Mouse (Mus musculus): ENCODE data around the gene Rps11.
"Not testable (repeated sequence)": the region's sequence is repeated elsewhere in the genome, so short reads cannot be mapped to it uniquely, and the experiment has no call there.

Gene Rps11

DNA sequence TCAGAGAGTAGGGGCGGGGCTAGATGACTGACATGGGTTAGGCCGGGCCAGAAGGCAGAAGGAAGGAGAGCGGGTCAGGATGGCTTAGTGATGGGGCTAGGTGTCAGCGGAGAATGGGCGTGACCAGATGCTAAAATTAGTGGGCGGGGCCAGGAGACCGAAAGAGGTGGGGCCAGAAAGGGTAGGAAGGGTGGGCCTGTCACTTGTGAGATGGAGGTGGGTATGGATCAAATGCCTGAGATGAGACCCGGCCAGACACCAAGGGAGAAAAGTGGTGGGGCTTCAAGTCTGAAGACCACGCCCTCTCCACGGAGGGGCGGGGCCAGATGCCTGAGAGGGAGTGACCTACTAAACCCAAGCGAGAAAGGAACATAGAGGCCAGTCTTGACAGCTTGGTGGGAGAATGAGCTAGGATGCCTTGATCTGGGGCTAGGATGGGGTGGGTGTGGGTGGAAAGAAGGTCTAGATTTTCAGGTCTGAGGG is 10.3 kb upstream of the Rps11 start:
- no peak for DNase-seq (ENCODE audit: extremely low read depth, low read depth, low spot score)

DNA sequence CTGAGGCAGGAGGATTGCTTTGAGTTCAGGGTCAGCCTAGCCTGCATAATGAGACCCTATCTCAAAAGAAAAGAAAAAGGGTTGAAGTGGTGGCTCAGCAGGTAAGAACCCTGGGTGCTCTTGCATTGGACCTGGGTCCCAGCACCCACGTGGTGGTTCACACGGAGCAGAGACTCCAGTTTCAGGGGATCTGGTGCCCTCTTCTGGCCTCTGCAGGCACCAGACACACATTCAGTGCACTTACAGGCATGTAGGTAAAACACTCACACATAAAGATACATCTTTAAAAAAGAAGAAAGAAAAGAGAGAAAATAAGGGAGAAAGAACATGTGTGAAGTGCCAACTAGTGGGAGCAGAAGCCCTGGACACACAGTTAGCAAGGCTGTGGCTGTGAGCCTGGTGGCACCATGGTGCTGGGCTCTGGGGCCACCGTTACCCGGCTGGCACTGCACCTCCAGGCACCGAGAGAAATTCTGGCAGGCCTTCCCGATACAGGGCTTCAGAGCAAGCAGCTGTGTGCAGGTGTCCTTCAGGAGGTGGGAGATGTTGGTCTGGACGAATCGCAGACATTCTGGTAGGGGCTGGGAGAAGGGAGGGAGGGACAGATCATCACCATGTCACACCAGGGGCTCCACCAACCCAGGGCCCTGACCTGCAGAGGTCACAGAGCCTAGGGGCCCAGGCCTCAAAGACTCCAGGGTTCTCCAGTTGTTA is 9.4 kb upstream of the Rps11 start:
- DNase-seq (ENCODE audit: extremely low read depth, low read depth, low spot score), result no peak

DNA sequence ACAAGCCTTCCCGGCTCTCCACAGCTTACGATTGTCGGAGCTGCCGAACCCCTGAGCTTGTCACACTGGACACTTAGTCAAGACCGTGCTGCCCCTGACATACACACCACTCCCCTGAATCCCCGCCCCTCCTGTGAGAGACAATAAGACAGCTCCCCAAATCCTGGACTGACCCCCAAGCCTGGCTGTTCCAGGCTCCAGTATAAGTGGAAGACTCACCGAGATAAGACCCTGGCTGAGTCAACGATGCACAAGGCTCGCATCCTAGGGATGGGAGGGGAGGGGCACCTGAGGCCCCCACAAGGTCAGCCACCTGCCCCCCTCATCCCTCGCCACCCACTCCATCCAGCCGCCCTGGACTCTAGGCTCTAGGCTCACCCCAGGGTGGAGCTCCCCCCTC is 7.6 kb upstream of the Rps11 start:
- no peak for DNase-seq (ENCODE audit: extremely low read depth, low read depth, low spot score)

DNA sequence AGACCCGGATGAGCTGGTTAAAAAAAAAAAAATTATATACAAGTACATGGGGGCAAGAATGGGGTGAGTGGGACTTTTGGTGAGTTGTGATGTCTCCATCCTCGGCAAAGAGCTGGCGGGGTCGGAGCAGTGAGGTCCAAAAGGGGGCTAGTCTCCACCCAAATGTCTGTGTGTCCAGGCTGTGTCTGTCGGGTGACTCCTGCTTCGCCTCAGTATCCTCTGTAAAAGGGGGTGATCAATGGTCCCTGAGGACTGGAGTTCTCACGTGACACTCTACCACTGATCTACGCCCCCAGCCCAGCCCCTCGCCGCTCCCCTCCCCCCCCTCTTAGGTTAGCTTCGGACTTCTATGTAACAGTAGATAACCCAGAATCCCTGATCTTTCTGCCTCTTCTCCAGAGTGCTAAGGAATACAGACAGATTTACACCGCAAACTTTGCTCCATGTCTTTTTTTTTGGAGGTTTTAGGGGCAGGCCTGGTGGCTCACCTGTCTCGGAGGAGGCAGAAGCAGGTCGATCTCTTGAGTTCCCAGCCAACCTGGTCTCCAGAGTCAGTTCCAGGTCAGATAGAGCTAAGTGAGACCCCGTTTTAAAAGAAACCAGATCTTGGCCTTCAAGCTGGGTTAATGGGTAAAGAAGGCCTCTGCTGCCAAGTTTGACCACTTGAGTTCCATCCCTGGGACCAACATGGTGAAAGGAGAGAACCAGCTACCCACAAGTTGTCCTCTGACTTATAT is 5.7 kb upstream of the Rps11 start:
- DNase-seq (ENCODE audit: extremely low read depth, low read depth, low spot score), result no peak

DNA sequence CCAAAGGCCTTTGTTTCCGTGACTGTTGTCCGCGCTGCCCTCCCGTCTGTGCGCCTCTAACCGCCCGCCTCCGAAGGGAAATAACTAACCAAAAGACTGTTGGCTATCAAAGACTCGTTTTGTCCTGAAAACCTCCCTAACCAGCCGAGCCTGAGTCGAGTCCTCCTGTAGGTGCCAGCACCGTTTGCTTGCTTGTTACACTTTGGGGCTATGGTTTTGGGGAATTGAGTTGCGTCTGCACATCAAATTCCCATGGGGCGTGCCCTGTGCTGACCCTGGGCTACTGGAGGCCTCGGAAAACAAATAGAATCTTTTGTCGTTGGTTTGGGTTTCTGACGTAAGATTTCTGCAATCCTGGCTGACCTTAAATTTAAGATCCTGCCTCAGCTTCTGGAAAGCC is 5.1 kb upstream of the Rps11 start:
- DNase-seq (ENCODE audit: extremely low read depth, low read depth, low spot score), result no peak

DNA sequence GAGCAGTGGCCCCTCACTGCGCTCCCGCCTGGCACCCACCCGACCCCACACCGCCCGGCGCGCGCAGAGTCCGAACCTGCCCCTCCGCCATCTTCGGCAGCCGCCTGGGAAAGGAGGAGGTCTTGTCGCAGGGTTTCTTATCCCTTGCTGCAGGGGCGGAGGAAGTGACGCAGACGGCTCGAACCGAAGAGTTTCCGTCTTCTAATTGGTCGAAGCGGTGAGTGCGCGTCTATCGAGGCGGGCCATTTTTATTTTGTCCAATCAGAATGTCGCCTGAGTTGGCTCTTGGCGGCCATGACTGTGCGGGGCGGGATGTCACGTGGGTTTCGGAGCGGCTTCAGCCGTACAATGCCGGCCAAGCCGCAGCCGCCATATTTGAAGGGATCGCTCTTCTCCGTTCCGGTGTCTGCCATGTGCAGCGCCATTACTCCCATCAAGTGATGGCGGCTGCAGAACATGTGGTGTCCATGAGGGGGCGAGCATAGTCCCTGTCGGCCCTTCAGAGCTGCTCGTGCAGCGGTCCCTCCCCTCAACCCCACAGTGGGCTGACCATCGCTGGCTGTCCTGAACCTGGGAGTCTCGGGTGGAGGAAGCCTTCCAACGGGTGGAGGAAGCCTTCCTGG is 4.5 kb upstream of the Rps11 start, which contains the start of gene Rpl13a:
Gene Rpl13a (minus strand): TSS at position 138 of the 623 bp plus-strand sequence.
- DNase-seq (ENCODE audit: extremely low read depth, low read depth, low spot score), result peak; percentile 90

DNA sequence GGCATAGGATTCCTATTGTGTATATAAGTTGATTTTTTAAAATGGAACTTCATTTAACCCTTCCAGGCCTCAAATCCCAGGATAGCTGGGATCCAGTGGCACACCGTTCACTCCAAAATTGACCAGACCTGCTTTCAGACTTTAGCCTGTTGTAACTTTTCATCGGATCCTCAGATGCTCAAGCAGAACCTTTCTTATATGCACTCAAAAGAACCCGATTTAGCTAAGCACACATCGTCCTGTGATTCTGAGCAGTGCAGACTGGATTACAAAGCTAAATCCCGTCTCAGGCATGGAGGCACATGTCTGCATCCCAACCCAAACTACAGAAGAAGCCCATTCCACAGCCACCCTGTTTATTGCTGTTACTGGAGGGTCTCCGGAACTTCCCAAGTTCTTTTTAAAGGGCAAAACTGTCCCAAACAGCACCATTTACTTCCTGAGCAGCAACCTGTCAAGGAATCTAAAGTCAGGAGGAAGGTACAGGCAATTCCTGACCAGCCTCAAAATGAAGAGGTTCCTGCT is 3.5 kb upstream of the Rps11 start:
- no peak for DNase-seq (ENCODE audit: extremely low read depth, low read depth, low spot score)

DNA sequence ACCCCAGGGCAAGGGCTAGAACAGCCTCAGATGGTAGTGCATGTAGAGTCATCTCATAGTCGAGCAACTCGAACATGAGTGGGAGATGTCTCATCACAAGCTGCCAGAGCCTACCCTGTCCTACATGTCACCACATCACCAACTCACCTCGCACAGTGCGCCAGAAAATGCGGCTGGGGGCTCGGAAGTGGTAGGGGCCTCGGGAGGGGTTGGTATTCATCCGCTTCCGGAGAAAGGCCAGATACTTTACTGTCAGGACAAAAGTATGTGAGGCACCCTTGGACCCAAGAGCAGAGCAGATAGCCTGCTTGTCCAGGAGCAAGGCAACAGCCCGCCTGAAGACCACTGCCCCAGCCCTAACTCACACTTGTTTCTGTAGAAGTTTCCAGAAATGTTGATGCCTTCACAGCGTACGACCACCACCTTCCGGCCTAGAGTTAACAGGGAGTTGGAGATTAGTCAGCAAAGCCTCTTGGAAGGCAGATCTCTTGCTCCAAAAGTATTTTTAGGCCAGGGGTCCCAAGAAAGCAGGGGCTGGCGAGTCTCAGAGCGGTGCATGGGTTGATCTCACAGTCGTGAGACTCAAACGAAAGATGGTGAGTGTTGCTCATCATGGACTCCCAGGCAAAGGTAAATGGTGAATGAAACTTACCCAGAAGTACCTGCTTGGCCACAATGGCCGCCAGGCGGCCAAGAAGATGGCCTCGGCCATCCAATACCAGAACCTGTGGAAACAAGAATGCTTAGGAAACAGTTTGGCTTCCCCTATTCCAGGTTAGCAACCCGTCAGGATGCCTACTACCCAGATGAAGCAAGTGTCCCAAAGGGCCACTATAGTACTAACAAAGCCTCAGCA is 2.8 kb upstream of the Rps11 start:
- no peak for DNase-seq (ENCODE audit: extremely low read depth, low read depth, low spot score)

DNA sequence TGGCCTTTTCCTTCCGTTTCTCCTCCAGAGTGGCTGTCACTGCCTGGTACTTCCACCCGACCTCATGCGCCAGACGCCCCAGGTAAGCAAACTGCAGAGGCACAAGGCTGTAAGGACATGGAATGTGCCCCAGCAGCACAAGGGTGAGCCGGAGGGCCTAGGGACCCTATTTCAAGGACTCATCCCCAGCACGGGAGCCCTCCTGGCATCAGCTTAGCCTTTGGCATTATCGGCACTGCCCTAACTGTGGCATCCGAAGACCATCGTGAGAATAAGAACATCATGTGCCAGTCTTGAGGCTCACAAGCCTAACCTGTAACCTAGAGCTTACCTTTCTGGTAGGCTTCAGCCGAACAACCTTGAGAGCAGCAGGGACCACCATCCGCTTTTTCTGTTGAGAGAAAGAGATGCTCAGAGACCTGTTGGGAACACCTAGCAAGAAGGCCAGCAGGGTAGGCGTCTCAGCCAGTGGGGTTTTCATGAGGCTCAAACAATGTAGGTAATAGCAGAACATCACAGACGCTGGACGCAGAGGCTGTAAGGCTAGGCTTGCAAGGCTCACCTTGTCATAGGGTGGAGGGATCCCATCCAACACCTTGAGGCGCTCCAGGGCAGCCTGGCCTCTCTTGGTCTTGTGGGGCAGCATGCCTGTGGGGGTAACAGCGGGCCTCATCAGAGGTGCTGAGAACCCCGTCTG is 2.1 kb upstream of the Rps11 start:
- DNase-seq (ENCODE audit: extremely low read depth, low read depth, low spot score), result no peak

DNA sequence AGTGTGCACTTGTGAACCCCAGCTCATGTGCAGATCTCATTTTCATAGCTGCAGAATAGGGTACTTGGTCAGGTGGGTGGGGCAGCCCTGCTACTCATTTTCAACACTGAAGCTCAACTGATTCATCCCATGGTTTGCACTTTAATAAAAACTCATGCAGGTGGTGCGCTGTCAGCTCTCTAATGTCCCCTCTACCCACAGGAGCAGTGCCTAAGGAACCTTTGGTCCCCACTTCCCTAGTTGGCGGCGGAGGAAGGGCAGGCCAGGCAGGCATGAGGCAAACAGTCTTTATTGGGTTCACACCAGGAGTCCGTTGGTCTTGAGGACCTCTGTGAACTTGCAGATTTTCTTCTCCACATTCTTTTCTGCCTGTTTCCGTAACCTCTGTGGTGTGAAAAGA is 1.4 kb upstream of the Rps11 start:
- not testable (repeated sequence) for DNase-seq (ENCODE audit: extremely low read depth, low read depth, low spot score)

DNA sequence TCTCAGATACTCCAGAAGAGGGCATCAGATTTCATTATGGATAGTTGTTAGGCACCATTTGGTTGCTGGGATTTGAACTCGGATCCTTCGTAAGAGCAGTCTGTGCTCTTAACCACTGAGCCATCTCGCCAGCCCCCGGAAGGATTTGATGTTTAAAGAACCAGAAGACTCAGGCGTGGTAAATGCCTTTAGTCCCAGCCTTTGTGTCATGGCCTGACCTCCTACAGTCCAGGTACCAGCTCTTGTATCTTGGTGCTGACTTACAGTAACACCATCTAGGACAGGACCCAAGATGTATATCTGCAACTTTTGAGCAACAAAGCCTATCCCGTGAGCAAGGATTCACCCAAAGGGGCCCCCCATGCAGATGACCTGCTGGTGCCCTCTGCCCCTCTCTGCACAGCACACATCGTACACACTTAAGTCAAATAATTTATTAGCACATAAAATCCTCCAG is 933 bp upstream of the Rps11 start:
- DNase-seq (ENCODE audit: extremely low read depth, low read depth, low spot score), result no peak

DNA sequence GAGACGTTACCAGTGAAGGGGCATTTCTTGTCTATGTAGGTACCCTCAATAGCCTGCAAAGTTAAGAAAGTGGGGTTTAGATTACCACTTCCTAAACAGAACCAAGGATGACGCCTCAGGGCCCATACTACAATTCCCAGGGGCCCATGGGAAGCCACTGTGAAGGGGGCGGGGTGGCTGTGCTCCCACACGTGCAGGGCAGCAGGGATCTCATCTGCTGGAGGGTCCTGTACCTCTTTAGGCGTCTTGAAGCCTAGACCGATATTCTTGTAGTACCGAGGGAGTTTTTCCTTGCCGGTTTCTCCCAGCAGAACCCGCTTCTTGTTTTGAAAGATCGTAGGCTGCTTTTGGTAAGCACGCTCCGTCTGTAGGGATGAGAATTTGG is 1.1 kb downstream of the Rps11 start:
- no peak for DNase-seq (ENCODE audit: extremely low read depth, low read depth, low spot score)

DNA sequence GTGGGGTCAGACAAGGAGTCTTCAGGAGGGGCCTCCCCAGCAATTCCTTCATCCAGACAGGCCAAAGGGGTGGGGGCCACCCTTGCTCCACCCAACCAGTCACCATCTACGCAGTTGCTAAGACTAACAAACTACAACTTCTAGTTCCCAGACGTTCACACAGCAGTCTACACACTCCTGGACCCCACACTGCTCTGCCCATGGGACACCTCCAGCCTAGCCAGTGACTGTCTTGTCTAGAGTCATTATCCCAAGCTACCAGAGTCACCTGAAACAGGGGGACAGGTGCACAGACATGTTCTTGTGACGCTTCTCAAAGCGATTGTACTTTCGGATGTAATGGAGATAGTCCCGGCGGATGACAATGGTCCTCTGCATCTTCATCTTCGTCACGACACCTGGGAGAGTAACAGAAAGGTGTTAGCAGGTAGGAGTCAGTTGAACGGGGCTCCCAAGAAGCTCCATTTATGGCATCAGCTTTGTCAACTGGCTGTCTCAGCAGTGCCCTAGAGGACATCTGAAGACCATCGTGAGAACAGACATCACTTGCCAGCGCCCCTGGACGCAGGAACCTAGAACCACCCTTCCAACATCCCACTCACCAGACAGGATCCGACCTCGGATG is 1.6 kb downstream of the Rps11 start:
- no peak for DNase-seq (ENCODE audit: extremely low read depth, low read depth, low spot score)

DNA sequence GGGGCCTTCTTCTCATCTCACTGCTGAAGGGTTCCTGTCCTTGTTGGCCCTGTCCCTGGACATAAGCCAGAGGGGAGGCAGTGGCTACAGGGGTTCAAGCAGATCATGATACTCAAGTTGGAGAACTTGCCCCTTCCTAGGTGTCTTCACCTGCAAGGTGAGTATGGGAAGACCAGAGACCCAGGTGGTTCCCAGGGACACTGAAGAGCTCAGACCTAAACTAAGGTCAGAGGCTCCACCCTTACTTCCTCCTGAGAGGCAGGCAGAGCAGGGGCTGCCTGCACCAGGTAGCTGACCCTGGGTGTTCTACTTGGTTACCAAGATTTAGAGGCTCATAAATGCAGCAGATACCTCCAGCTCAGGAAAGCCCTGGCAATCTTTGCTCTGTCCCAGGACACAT is 2.3 kb downstream of the Rps11 start:
- no peak for DNase-seq (ENCODE audit: extremely low read depth, low read depth, low spot score)

DNA sequence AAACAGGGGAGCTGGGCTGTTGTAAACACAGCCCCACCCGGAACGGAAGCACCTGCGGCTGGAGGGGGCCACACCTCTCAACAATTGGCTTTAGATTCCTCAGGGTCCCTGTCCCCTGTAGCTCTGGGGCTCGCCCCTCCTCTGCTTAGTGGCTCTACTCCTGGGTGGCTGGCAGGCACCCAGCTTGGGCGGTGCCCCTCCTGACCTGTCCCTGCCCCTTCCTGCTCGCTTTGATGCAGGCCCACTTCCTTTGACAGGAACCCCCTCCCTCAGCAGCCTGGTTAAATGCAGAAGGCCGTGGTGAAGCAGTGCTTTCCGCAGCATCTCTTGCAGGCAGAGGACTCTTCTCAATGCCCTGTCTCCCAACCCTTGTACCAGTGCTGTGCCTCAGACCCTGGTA is 2.8 kb downstream of the Rps11 start:
- DNase-seq (ENCODE audit: extremely low read depth, low read depth, low spot score), result no peak

DNA sequence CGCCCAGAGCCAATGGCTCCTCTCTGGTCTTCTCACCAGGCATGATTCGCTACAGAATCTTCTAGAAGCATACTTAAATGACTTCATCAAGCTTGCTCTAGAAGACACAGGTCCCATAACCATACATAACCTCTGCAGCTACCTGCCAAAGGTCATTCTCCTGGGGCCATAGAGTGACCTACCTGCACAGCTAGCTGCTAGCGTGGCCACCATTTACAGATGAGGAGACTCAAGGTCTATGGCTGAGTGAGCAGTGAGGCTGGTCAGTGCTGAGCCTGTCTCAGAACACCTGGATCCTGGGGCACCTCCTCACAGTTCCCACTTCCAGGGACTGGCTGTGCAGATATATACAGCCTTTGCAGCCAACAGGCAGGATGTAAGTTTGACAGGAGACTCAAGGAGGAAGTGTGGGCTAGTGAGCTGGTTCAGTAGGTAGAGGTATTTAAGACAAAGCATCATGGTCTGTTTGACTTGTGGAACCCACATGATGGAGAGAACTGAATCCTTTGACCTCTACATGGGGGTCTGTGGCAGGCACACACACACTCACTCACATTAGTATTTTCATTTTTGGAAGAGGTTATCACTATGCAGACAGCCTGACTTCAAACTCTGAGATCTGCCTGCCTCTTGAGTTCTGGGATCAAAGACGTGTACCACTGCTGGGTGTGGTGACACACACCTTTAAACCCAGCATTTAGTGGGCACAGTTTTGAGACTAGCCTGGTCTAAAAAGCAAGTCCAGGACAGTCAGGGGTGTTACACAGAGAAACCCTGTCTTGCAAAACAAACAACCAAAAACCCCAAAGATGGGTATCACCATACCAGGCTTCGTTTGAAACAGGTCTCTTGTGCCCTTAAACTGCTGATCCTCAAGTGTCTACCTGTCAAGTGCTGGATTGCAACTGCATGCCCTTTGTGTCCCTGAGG is 4.2 kb downstream of the Rps11 start:
- no peak for DNase-seq (ENCODE audit: extremely low read depth, low read depth, low spot score)

DNA sequence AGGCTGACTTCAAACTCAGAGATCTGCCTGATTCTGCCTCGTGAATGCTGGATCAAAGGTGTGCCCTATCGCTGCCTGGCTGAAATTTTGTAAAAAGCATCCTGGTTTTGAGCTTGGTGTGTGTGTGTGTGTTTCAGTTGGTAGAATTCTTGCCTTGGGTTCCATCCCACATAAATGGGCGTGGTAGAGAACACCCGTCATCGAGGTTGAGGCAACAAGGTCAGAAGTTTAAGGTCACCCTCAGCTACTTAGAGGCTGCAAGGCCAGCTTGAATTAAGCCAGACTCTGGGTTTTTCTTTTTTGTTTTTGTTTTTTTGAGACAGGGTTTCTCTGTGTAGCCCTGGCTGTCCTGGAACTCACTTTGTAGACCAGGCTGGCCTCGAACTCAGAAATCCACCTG is 5.9 kb downstream of the Rps11 start:
- no peak for DNase-seq (ENCODE audit: extremely low read depth, low read depth, low spot score)

DNA sequence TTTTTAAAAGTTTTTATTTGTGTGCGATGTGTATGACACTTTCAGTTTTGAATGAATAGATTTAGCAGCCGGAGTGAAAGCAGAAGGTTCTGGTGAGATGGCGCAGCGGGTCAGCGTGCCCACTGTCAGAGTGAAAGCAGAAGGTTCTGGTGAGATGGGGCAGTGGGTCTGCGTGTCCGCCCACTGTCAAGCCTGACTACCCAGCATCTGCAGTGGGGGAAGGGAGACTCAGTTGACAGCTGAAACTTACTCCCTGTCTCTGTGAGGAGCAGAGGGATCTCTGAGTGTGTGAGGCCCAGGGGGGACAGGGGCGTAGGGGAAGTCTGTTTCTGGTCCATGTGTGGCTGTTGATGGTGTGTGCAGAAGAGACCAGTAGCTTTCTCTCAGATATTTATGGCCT is 6.7 kb downstream of the Rps11 start:
- no peak for DNase-seq (ENCODE audit: extremely low read depth, low read depth, low spot score)

DNA sequence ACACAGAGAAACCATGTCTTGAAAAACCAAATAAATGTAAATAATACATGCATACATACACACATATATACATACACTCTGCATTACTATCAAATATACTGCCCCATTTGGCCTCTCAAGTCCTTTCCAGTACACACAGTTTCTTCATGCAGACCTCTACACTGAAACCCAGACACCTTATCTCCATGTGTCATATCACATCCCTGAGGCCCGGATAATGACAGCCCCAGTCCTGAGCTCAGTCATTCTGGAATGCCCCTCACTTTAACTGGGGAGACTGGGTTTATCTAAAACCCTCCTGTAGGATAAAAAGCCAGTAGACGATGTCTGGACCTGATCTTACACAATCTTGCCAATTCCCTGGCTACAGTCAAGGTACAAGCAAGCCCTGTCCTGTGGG is 10.8 kb downstream of the Rps11 start:
- DNase-seq (ENCODE audit: extremely low read depth, low read depth, low spot score), result no peak
